Mouse (Mus musculus): ENCODE data around the gene Daam1.

DNA sequence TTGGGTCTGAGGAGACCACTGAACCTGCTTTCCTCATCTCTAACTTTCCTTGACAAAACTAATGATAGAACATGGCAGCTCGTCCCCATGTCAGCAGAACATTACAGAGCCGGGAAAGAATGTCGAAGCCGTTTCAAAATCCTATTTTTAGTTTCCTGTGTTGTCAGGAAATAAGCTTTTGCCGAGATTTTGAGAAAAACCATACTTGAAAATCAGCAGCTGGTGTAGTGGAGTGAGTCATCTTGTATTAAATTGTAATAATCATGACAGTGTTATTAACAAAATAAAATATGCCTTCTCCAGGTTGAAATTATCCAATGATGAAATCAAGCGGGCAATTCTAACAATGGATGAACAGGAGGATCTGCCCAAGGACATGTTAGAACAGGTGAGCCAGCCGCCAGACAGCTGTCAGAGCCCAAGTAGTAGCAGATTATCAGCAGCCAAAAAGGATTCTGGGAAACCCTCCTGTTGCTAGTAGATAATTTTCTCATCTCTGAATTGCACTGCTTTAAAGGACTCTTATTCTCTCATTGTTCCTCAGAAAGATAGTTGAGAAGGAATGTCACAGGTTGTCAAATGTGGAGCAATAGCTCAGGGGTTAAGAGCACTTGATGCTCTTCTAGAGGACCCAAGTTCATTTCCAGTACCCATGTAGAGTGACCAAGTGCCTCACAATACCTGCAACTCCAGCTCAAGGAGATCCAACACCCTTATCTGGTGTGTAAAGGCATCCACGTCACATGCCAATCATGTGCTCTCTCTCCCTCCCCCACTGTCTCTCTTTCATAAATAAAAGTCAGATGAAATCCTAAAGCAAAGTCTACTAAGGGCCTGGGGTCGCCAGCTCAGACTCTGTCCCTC lies 140.1 kb downstream of the Daam1 start:
- TF ChIP-seq CTCF (IDR thresholded peaks at IDR 0.05; ENCODE audit: low read depth, low read length) (no peak), POLR2A (IDR thresholded peaks at IDR 0.05; ENCODE audit: borderline replicate concordance, low read depth, low read length) (no peak)
